Mouse (Mus musculus) megakaryocyte, embryonic 14.5 days (primary cell): ENCODE results near the gene Trnau1ap.

Experiments
- FLI1 ChIP-seq: IDR thresholded peaks from 2 replicates; pipeline ENCODE4 v1.6.1; 2012; ENCODE audit warnings: low read length, inconsistent platforms, mixed read lengths
- GATA1 ChIP-seq: IDR thresholded peaks from 3 replicates; pipeline ENCODE4 v1.6.1; 2012; ENCODE audit warnings: mixed read lengths, low read length, inconsistent platforms, borderline replicate concordance

- no peak for TF ChIP-seq FLI1
- TF ChIP-seq GATA1, result no peak
Measured at GRCm38 (mm10) chr4:132326481-132326880, 2.9 kb downstream of the Trnau1ap start.
